Mouse (Mus musculus): ENCODE measurements around the gene Aplp1.
A peak's percentile ranks its signal among the peaks of the same experiment; 100 is the strongest.
"Not testable (repeated sequence)": the region's sequence is repeated elsewhere in the genome, so short reads cannot be mapped to it uniquely, and the experiment has no call there.

The Aplp1 gene

DNA sequence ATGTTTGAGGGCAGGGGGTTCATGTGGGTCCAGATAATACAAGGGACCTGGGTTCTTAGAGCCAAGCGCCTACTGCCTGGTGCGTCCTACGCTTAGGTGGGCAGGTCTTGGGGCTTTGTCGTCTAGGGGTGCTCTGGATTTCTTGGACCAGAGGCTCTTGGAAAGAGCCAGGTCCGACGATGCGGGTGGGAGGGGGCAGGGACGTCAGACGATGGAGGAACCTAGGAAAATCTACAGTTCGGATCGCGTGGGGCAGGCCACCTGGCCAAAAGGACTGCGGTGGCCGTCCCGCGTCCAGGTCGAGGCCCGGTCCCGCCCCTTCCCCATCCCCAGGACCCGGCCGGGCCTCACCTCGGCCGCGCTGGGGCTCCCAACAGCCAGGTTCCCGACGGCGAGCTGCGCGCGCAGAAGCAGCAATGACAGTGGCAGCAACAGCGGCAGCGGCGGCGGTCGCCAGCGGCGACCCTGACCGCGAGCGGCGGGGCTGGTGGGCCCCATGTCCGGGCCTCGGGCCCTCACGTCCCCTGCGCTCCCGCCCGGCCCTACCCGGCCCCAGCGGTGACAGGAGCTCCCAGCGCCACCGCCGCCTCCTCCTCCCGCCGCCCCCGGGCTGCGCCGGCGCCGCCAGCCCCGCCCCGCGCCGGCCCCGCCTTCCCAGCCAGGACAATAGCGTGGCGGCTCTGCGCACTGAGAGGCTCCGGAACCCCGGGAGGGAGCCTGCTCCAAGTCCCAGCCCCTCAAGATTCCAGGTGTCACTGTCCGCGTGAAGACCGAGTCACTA, at the start of gene Aplp1:
Gene Aplp1 (minus strand): TSS at position 565 of the 781 bp plus-strand sequence.
- DNase-seq (ENCODE audit: low spot score) = peak; percentile 79

DNA sequence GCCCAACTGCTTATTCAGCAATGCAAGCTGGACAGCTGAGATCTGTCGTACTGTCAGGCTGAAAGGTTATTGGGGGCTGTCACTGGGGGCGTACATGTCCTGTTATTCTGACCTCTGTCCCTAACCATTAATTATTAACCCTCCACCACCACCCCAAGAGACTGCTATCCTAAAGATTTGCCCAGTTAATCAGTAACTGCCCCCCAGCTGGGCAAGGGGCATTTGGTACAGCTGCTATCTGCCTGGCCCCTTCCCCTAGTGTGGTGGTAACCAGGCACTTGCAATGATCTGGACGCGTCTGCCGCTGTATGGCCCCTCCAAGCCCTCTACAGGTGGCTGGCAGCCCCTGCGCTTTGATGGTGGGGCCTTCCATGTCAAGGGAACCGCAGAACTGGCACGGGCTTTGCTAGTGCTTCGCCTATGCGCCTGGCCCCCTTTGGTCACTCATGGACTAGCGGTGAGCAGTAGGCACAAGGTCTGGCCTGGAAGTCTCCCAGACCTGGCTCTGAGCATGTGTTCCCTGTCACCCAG, 48.1 kb upstream of the Aplp1 start, which contains the start of gene Prodh2:
Gene Prodh2 (plus strand): TSS at position 222 of the 531 bp plus-strand sequence.
- no peak for DNase-seq (ENCODE audit: low spot score)

DNA sequence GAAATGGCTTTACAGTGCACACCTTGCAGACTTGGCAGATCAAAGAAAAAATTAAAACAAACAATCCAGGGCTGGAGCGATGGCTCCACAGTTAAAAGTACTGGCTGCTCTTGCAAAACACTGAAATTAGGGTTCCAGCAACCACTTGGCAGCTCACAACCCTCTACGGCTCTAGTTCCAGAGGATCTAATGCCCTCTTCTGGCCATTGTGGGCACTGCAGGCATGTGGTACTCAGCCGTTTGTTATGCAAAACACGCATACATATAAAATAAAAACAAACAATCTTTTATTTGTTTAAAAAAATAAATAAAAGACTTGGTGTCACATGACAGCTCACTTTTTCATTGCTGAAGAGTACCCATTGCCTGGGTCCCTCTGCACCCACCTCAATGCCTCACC, 47.4 kb upstream of the Aplp1 start:
- DNase-seq (ENCODE audit: low spot score) = peak; percentile 88

DNA sequence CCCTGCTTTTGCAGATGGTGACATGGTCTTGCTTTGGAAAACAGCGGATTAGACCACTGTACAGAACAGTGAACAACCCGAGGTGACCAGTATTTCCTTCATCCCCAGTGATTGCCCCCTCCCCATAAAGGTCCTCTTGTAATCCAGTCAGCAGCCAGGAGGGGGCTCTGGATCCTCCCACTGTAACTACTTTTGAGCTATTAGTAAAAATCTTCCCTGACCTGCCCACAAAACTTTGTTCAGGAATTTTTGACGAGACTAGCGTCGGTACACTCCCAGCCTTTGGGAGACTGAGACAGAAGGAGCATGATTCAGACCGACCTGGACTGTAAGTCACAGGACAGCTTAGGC, 45.6 kb upstream of the Aplp1 start:
- DNase-seq (ENCODE audit: low spot score) = peak; percentile 26

DNA sequence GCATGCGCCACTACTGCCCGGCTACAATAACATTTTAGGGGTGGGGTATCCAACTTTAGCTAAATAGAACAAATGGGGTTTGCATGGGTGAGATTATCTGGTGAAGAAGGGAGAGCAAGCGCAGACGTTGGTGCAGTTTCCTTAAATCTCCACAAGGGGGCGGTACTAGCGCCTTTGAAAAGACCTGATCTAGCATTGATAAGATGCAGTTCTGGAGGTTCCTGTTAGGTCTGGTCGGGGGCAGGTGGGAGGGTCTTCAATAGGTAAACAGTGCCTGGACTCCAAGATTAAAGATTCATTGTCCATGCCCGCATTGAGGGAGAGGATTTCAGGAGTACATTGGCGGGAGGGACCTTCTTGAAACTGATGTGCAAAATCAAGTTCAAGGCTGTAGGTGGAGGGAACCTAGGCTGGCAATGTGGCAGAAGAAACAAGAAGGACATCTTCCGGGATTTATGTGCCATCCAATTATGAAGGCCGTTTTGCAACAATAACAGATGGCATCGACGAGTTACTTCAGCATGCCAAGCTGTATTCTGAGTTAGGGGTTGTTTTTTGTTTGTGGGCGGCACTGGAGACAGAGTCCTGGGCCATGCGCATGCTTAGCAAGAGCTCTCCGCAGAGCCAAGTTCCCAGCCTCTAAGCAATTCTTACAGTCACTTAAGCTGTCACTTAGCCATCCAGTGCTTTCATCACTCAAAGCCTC, 45.1 kb upstream of the Aplp1 start:
- peak; percentile 79 for DNase-seq (ENCODE audit: low spot score)

DNA sequence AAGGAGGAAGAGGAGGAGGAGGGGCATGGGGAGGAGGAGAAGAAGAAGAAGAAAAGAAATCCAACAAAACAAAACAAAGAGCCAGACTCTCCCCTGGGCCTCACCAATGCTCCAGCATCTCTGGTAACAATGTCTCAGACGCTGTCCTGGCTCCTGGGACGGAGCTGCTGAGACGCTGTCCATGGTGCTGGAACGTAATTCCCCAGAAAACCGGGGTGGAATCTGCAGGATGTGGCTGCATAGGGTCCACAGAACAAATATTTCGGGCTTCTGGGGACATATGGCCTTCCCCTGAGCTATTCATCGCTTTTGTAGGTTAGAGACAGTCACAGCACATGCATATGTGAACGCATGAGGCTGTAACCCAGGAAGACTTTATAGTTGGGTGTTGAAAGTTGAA, 38.9 kb upstream of the Aplp1 start:
- peak; percentile 76 for DNase-seq (ENCODE audit: low spot score)

DNA sequence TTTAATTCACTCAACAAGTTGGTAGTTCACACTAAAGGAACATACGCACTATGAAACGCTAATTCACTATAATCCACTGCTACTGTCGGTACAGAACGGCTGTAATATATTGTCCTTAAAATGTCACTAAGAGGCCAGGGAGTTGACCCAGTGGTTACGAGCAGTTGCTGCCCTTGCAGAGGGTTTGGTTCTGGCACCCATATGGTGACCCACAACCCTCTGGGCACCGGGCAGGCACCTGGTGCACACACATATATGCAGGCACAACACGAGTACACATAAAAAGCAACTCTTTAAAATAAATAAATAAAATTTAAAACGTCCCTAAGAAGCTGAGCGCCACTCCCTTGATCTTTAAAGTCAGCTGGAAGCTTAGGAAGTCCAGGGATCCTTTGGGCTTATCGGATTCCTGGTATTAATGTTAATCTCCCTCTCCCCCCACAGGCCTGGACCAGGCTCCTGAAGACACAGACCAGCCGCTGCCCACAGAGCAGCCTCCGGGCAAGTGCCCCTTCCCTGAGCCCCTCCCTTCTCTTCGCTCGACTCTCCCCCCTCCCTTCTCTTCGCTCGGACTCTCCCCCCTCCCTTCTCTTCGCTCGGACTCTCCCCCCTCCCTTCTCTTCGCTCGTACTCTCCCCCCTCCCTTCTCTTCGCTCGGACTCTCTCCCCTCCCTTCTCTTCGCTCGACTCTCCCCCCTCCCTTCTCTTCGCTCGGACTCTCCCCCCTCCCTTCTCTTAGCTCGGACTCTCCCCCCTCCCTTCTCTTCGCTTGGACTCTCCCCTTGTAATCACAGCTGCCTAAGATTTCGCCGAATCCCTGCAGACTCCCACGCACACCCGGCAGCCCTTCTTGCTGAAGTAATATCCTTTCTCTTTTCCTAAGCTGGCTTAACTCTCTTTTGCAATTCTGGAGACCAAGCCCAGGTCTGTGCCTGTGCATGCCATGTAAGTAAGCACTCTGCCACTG, 32.4 kb upstream of the Aplp1 start:
- DNase-seq (ENCODE audit: low spot score) = peak; percentile 67

DNA sequence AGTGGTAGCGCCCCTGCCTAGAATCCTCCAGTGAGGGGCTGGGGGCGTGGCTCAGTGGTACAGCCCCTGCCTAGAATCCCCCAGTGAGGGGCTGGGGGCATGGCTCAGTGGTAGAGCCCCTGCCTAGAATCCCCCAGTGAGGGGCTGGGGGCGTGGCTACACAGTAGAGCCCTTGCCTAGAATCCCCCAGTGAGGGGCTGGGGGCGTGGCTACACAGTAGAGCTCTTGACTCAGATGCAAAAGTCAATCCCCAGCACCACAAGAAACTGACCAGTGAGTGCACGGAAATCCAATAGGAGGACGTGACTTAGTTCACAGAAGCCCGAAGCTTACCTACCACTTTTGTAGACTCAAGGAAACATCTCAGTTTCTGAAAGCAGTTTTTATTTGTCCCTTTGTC, 30.8 kb upstream of the Aplp1 start:
- DNase-seq (ENCODE audit: low spot score) = not testable (repeated sequence)

DNA sequence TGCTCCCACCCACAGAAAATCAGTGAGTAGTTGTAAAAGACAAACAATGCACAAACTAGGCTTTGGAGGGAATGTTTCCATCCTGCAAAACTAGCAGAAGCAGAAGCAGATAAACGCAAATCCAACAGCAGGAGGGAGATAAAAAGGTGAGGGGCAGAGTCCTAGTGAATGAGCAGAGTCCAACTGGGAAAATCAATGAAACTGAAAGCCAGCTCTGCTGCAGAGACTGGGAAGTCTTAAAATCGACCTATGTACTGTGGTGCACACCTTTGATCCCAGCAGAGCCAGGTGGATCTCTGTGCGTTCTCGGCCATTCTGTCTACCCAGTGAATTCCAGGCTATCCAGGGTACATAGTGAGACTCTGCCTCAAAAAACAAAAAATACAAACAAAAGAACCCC, 29.7 kb upstream of the Aplp1 start:
- no peak for DNase-seq (ENCODE audit: low spot score)

DNA sequence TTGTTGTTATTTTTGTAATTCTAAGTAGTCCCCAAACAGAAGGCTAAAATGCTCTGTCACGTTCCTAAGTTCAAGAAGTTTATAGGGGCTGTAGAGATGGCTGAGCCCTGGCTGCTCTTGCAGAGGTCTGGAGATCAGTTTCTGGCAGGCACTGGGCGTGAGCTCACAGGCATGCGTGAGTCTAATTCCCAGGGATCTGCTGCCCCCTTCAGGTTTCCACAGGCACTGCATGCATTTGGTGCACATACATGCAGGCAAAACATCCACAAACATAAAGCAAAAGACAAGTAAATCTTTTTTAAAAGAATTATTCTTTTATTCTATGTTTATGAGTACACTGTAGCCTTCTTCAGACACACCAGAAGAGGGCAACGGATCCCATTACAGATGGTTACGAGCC, 27.1 kb upstream of the Aplp1 start:
- peak; percentile 65 for DNase-seq (ENCODE audit: low spot score)

DNA sequence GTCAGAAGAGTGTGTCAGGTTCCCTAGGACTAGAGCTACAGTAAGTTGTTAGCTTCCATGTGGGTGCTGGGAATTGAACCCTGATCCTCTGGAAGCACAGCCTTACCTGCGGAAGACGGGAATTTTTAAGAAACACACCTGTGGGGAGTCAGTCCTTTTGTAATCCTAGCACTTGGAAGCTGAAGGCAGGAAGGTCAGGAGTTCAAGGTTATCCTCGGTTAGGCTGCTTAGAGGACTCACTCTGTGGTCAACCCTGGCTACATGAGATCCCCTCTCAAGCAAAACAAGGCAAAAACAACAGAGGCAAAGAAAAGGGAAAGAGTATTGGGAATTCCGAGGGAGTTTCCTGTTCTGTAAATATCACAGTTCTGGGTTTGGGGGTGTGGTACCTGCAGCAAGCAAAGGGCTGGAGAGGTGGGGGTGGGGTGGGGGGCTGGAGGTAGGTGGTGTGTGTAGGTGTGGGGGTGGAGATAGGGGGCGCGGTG, 19.5 kb upstream of the Aplp1 start:
- no peak for DNase-seq (ENCODE audit: low spot score)

DNA sequence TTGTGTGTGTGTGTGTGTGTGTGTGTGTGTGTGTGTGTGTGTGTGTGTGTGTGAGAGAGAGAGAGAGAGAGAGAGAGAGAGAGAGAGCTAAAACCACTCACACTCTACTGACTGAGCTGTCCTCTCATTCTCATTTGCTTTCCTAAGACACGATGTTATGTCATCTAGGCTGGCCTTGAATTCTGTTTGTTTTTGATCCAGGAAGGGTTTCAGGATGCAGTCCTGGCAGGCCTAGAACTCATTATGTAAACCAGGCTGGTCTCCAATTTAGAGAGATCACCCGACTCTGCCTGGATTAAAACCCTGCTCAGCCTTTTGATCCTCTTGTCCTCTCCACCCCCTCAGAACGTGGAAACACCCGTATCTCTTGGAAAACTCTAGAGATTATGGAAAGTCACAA, 18.7 kb upstream of the Aplp1 start:
- no peak for DNase-seq (ENCODE audit: low spot score)

DNA sequence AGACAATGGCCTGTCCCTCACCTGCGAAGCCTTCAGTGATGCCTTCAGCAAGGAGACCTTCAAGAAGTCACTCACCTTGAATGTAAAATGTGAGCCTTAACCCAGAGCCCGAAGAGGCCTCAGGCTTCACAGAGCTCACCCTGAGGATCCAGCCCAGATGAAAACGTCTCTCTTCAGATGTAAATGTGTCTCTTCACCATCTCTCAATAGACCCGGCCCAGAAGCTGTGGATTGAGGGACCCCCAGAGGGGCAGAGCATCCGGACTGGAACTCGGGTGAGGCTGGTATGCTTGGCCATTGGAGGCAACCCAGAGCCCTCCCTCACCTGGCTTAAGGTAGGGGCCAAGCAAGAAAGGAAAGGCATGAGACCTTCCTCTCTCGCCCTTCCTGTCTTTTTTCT, 18.2 kb upstream of the Aplp1 start:
- no peak for DNase-seq (ENCODE audit: low spot score)

DNA sequence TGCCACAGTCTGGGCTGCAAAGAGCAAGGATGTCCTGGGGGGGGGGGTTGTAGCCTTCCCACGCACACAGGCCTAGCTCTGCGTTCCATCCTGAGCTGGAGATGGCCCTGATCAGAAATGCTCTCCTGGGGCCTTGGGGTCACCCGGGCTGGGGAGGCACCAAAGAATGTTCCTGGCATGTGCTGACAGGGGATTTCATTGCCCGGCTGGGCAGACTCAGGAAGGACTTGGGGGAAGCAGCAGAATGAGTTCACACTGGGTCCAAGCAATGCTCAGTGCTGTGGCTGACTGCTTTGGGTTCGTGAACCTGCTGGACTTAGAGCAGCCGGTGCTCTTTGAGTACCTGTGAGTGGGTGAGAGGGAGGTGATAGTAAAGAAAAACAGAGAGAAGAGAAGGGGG, 14.1 kb upstream of the Aplp1 start:
- no peak for DNase-seq (ENCODE audit: low spot score)

DNA sequence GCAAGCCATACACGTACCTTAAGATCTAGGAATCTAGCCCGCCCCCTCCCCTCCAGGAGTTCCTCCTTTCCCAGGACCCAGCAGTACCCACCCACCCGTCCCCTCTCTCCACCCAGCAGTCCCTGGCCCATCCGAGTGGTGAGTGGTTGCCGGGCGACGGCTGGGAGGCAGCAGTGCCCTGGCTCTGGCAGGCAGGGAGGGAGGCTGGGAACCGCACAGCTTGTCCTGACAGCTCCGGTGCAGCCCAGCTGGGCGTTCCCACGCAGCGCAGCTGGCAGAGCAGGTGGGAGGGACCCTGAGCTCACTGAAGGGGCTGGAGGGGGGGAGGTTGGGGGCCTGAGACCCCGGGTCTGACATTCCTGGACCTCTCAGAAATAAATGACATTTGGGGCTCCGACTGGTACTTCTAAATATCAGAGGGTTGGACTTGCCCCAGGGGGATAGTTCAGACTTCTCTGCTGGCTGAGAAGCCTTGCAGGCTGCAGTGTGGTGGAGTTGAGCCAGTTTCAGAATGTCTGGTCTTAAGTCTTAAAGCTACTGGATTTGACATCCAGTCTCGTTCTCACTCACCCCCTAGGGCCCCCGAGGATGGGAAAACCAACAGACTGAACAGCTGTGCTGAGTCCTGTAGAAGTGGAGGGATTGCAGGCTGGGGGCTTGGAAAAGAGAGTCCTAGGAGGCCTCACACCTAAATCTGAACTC, 12.4 kb upstream of the Aplp1 start, which contains the start of the genes Kirrel2 and Nphs1:
Gene Kirrel2 (minus strand): TSS at position 62 of the 702 bp plus-strand sequence.
Gene Nphs1 (plus strand): TSS at position 687 of the 702 bp plus-strand sequence.
- peak; percentile 56 for DNase-seq (ENCODE audit: low spot score)

DNA sequence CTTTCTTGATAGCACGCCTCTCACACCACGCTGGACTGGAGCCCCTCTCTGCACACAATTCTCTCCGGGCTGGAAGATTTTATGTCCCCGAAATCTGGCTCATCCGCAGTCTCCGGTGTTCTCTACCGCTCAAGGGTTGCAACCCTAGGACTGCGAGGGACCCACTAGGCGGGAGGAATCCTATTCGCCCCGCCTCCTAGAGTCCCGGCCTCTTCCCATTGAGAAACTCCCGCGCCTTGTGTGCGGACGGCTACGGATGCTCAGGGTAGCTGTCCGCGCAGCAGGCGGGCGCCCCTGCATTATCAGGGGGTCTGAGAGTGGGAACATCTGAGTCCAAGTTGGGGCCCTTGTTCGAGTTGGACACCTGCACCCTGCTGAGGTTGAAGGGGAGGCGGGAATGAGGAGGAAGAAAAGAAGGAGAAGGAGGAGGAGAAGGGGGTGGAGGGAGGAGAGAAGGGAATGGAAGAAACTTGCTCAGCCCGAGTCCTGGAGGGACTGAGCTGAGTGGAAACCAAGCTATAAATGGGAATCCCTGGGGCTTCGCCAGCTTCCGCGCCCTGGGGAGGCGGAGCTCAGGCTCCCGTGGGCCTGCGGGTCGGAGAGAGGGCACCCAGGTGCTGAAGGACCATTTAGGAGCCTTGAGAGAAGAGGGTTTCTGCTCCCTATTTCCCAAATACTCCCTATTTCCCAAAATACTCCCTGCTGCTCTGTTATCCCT, 11.7 kb upstream of the Aplp1 start:
- DNase-seq (ENCODE audit: low spot score) = no peak

DNA sequence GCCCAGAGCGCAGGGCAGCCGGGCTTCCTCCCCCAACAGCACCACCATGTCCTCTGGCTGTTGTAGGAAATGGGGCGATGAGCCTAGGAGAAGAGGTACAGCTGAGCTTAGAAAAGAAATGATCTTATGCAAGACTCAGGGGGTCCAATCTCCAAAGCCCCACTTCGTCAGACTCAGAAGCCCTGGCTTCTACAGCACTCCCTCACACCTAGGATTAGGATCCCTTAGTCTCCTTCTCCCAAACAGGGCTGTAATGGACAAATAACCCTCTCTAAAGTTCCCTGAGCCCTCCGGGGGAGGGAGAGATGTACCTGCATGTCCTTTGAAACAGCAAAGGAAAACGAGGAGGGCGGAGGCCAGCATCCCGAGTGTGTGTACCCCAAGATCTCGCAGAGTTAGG, 11.2 kb upstream of the Aplp1 start:
- no peak for DNase-seq (ENCODE audit: low spot score)

DNA sequence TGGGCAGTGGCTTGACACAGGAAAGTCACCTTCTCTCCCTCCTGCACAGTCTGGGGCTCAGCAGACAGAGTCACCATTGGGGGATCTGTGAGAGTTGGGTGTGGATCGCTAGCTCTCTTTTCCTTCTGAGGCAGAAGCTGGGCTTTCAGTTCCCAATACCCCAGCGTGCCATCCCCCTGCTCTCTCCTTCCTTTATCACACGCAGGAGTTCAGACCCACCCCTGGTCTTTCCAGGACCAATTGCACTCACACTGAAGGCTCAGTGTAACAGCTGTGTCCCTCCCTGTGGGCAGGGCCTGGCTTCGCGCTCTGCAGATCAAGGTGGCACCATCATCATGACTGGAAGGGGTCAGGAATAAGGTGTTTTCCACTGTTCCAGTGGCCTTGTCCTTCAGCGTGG, 8.9 kb upstream of the Aplp1 start:
- DNase-seq (ENCODE audit: low spot score) = no peak

DNA sequence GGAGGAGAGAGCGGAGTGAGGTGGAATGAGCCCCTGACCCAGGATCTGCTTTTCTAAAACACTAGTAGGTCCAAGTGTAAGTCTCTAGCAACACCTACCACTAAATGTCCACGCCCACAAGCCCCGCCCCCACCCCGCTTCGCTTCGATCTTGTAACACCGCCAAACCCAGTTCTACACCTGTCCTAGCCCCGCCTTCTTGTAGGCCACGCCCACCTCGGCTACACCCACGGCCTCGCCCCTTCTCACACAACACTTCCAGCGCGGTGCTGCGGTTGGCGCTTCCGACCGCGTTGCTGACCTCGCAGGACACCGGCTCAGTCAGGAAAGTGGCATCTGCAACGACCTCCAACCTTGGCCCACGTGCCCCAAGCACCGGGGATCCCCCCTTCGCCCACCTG, 8.4 kb upstream of the Aplp1 start:
- no peak for DNase-seq (ENCODE audit: low spot score)

DNA sequence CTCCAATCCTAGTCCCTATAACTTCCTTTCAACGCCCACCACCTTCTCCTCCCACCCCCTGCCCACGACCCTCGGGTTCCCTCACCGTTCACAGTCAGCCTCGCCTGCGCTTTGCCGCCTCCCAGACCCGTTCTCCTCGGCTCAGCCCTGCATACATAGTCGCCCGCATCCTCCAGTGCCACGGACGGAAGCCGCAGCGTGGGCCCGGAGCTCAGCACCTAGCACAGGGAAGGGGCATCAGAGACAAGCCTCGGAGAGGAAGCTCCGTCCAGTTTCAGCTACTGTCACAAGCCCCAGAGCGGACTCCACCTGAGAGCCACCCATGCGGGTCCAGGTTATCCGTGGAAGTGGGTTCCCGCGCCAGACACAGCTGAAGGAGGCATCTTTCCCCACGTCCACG, 8.0 kb upstream of the Aplp1 start:
- no peak for DNase-seq (ENCODE audit: low spot score)

DNA sequence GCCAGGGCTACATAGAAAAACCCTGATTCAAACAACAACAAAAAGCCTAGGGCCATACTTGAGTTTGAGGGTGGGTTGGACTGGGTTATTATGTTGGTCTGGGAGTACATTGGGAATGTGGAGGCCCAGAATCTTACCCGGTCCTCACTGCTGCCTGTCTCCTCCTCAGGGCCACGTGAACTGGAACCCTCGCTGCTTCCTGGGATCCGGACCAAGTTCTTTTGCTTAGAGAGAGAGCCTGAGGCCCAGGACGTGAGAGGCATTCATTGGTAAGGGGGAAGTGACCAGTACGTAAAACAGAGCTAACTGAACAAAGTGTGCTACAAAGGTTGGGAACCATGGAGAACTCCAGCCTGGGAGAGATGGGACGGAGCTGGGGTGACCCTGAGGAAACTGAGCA, 4.9 kb upstream of the Aplp1 start:
- no peak for DNase-seq (ENCODE audit: low spot score)
